Mouse (Mus musculus) myocyte (in vitro differentiated cells): Measurements from ENCODE around the gene Reg3d. TPM values are rescaled to one million over a fixed set of nuclear protein-coding genes. Genes with fewer than 3 reads are reported as not detected.
"Not testable (repeated sequence)": the region's sequence is repeated elsewhere in the genome, so short reads cannot be mapped to it uniquely, and the experiment has no call there.

Experiments used
- H3K27me3 ChIP-seq: one replicate; pipeline ENCODE4 v1.6.1; 2011; ENCODE audit not compliant: control insufficient read depth, insufficient read depth, insufficient read length
- H3K36me3 ChIP-seq: one replicate; pipeline ENCODE4 v1.6.1; 2011; ENCODE audit not compliant: control insufficient read depth, insufficient read depth
- H3K4me2 ChIP-seq: one replicate; pipeline ENCODE4 v1.6.1; 2011; ENCODE audit warnings: low read depth, control low read depth
- H3K4me3 ChIP-seq: one replicate; pipeline ENCODE4 v1.5.1; 2011; ENCODE audit warnings: mild to moderate bottlenecking, control low read depth, moderate library complexity
- H3K79me2 ChIP-seq: one replicate; pipeline ENCODE4 v1.6.1; 2011; ENCODE audit not compliant: control insufficient read depth, insufficient read depth
- H3ac ChIP-seq: one replicate; pipeline ENCODE4 v1.6.1; 2011; ENCODE audit not compliant: control insufficient read depth, insufficient read length
- CEBPB ChIP-seq: IDR thresholded peaks from 2 replicates; pipeline ENCODE4 v1.6.1; 2011; ENCODE audit warnings: mild to moderate bottlenecking, moderate library complexity; ENCODE audit not compliant: poor library complexity, insufficient read depth, severe bottlenecking
- E2F4 ChIP-seq: IDR thresholded peaks from one replicate; pipeline ENCODE4 v1.6.1; 2011; ENCODE audit warnings: mild to moderate bottlenecking, control low read depth, moderate library complexity; ENCODE audit not compliant: insufficient read depth
- MAX ChIP-seq: IDR thresholded peaks from one replicate; pipeline ENCODE4 v1.6.1; 2011; ENCODE audit warnings: low read depth, mild to moderate bottlenecking, control low read depth
- MYOD1 ChIP-seq, 3 experiments: IDR thresholded peaks; one replicate each; pipeline ENCODE4 v1.6.1; 2011; ENCODE audit warnings: control low read depth in 2 of 3, low read depth in 2 of 3, mild to moderate bottlenecking in 2 of 3, moderate library complexity in 1 of 3; ENCODE audit not compliant: insufficient read length in 2 of 3, control insufficient read depth in 1 of 3
- MYOG ChIP-seq, 3 experiments: IDR thresholded peaks; one replicate each; pipeline ENCODE4 v1.6.1; 2011; ENCODE audit warnings: control low read depth in 2 of 3, low read depth in 2 of 3, mild to moderate bottlenecking in 2 of 3; ENCODE audit not compliant: insufficient read length in 2 of 3, control insufficient read depth in 1 of 3, insufficient read depth in 1 of 3
- POLR2A ChIP-seq: IDR thresholded peaks from one replicate; pipeline ENCODE4 v1.6.1; 2011; ENCODE audit warnings: low read depth, mild to moderate bottlenecking, control low read depth, moderate library complexity; ENCODE audit not compliant: insufficient read length
- POLR2AphosphoS2 ChIP-seq: IDR thresholded peaks from one replicate; pipeline ENCODE4 v1.6.1; 2011; ENCODE audit warnings: low read depth, control low read depth; ENCODE audit not compliant: insufficient read length
- REST ChIP-seq: IDR thresholded peaks from one replicate; pipeline ENCODE4 v1.6.1; 2011; ENCODE audit warnings: mild to moderate bottlenecking, control low read depth, moderate library complexity; ENCODE audit not compliant: insufficient read depth, insufficient read length
- SRF ChIP-seq: IDR thresholded peaks from one replicate; pipeline ENCODE4 v1.6.1; 2011; ENCODE audit warnings: low read depth; ENCODE audit not compliant: control insufficient read depth, insufficient read length
- TCF12 ChIP-seq: IDR thresholded peaks from one replicate; pipeline ENCODE4 v1.6.1; 2011; ENCODE audit warnings: mild to moderate bottlenecking, control low read depth; ENCODE audit not compliant: poor library complexity, insufficient read depth, severe bottlenecking
- TCF3 ChIP-seq: IDR thresholded peaks from one replicate; pipeline ENCODE4 v1.6.1; 2011; ENCODE audit warnings: low read depth, control low read depth; ENCODE audit not compliant: insufficient read length
- USF1 ChIP-seq: IDR thresholded peaks from one replicate; pipeline ENCODE4 v1.6.1; 2011; ENCODE audit warnings: low read depth, mild to moderate bottlenecking, control low read depth, moderate library complexity
- polyA plus RNA-seq: library from polyadenylated mRNA; unstranded; fragments of >200 nt; fragmentation: generic; extraction: Trizol; gene quantifications from one replicate; pipeline ENCODE4 v1.2.1, GENCODE M21; 2012; ENCODE audit warnings: missing spikeins

Gene Reg3d
- polyA plus RNA-seq = not detected

GRCm38 (mm10) chr6:78378765-78379164 lies at the start of gene Reg3d:
Gene Reg3d, minus strand, starts transcription at chr6:78378865.
- no peaks in the 10 kb centered on the region for H3K79me2 ChIP-seq
- no peak within 1 kb of the TSS for H3K4me3 ChIP-seq
- TF ChIP-seq POLR2AphosphoS2 (no peak), MYOD1 (IDR thresholded peaks at IDR 0.05; ENCODE audit: control insufficient read depth in 1 of 3, insufficient read length in 2 of 3, low read depth in 2 of 3) (no peak), TCF3 (no peak), POLR2A (no peak), REST (no peak), TCF12 (no peak), USF1 (no peak), SRF (no peak), CEBPB (no peak), MYOG (IDR thresholded peaks at IDR 0.05; ENCODE audit: control insufficient read depth in 1 of 3, insufficient read depth in 1 of 3, insufficient read length in 2 of 3, low read depth in 2 of 3) (no peak), MAX (no peak)
- no peaks in the 10 kb centered on the region for H3K36me3 ChIP-seq
- H3ac ChIP-seq = no peak within 1 kb of the TSS
- no peak within 1 kb of the TSS for H3K4me2 ChIP-seq
- no peaks in the 10 kb centered on the region for H3K27me3 ChIP-seq

GRCm38 (mm10) chr6:78425497-78425896 lies 46.8 kb upstream of the Reg3d start:
- H3K36me3 ChIP-seq = no peaks in the 10 kb centered on the region
- H3K4me2 ChIP-seq = no peak overlapping the region
- H3K79me2 ChIP-seq = no peaks in the 10 kb centered on the region
- TF ChIP-seq MAX (no peak), SRF (no peak), MYOG (IDR thresholded peaks at IDR 0.05; ENCODE audit: control insufficient read depth in 1 of 3, insufficient read depth in 1 of 3, insufficient read length in 2 of 3, low read depth in 2 of 3) (no peak), TCF3 (no peak), REST (no peak), TCF12 (no peak), E2F4 (no peak), POLR2AphosphoS2 (no peak), MYOD1 (IDR thresholded peaks at IDR 0.05; ENCODE audit: control insufficient read depth in 1 of 3, insufficient read length in 2 of 3, low read depth in 2 of 3) (no peak), CEBPB (no peak), POLR2A (no peak), USF1 (no peak)
- no peak overlapping the region for H3K4me3 ChIP-seq
- H3K27me3 ChIP-seq = no peaks in the 10 kb centered on the region
- no peak overlapping the region for H3ac ChIP-seq

GRCm38 (mm10) chr6:78422411-78422810 lies 43.7 kb upstream of the Reg3d start, which contains the start of gene Reg1:
Gene Reg1, plus strand, starts transcription at chr6:78422711.
- not testable (repeated sequence) for H3K27me3 ChIP-seq, H3K79me2 ChIP-seq, H3K36me3 ChIP-seq, H3ac ChIP-seq, H3K4me2 ChIP-seq, H3K4me3 ChIP-seq

- H3K36me3 ChIP-seq, H3K79me2 ChIP-seq, H3K4me3 ChIP-seq, H3K4me2 ChIP-seq, H3K27me3 ChIP-seq, H3ac ChIP-seq: not testable (repeated sequence)
Measured at GRCm38 (mm10) chr6:78395323-78395722, 16.7 kb upstream of the Reg3d start, which contains the start of gene Reg2. Gene Reg2, plus strand, starts transcription at chr6:78395623.

- Histone ChIP-seq H3K4me2 (no peak overlapping the region), H3K27me3 (no peaks in the 10 kb centered on the region), H3K79me2 (no peaks in the 10 kb centered on the region), H3K36me3 (no peaks in the 10 kb centered on the region), H3ac (no peak overlapping the region), H3K4me3 (no peak overlapping the region)
- TF ChIP-seq TCF12 (no peak), MAX (no peak), REST (no peak), MYOG (IDR thresholded peaks at IDR 0.05; ENCODE audit: control insufficient read depth in 1 of 3, insufficient read depth in 1 of 3, insufficient read length in 2 of 3, low read depth in 2 of 3) (no peak), CEBPB (no peak), TCF3 (no peak), POLR2A (no peak), SRF (no peak), USF1 (no peak), E2F4 (no peak), MYOD1 (IDR thresholded peaks at IDR 0.05; ENCODE audit: control insufficient read depth in 1 of 3, insufficient read length in 2 of 3, low read depth in 2 of 3) (no peak), POLR2AphosphoS2 (no peak)
Measured at GRCm38 (mm10) chr6:78385609-78386008, 6.9 kb upstream of the Reg3d start.
